Mouse (Mus musculus) mouse embryonic stem cell (cell line): Measurements from ENCODE around the gene Rab3gap1.

Experiments used
- in situ Hi-C, 2 experiments: fragments of 300-500 bp; cut with MboI; formaldehyde crosslinking; loops; 1 replicate in 1 of 2; 3 replicates in 1 of 2; pipeline ENCODE4 v1.14.3; 2019 to 2020; ENCODE audit warnings: low sequenced_read_pairs in 2 of 2, low pct_unique_long_range_greater_than_20kb in 1 of 2, mixed read lengths in 1 of 2; ENCODE audit not compliant: unreplicated experiment in 1 of 2

Rab3gap1 gene

GRCm38 (mm10) chr1:127868300-127869261 is at the start of gene Rab3gap1:
TSS of gene Rab3gap1 (plus strand) at chr1:127868773.
- in situ Hi-C loops = no loop called here

GRCm38 (mm10) chr1:127827325-127827724 is 41.2 kb upstream of the Rab3gap1 start:
- in situ Hi-C loops = no loop called here

DNA sequence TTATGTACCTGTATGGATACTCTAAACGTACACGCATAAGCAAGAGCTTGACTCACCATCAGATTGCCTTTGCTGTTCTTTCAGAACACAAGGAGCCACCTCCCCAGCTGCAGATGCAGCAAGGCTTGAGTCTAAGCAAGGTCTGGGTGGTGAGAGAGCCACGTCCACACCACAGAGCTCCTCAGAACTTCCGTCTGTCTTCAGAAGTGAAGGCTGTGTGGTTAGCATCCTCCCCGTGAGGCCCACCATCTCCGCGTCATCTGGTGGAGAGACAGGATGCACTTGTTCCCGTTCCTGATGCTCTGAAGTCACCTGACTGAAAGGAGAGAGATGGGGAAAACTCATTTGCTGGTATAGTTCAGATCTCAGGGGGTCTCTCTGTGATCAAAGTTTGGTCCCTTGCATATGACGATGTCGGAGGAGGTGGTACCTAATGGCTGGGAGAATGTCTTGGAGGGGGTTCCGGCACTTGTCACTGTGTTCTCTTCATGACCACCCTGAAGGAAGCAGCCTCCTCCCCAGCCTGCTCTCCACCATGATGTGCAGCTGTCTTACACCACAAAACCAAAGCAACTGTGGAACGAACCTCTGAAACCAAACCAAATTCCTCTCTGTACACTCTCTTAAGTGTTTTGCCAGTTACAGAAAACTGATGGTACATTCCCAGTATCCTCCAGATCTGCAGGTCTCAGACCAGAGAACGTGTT is 38.2 kb upstream of the Rab3gap1 start:
- in situ Hi-C loops = no loop called here

DNA sequence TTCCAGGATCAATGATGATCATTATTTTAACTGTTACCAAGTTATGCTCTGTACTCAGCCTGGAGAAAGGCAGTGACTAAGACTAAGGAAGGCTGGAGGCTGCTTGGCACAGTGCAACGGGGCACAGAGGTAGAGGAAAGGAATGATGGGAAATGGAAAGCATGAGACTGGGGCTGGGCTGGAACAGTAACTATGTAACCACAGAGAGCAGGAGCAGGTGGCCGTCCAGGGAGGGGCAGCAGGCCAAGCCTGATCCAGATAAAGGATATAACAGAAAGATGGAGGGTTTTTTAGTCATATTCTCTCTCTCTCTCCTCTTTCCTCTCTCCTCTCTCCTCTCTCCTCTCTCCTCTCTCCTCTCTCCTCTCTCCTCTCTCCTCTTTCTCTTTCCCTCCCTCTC is 34.9 kb upstream of the Rab3gap1 start:
- in situ Hi-C loops = no loop called here

- in situ Hi-C loops = no loop called here
These were observed 34.4 kb upstream of the Rab3gap1 start for GRCm38 (mm10) chr1:127834202-127834601.

GRCm38 (mm10) chr1:127836619-127837018 is 32.0 kb upstream of the Rab3gap1 start:
- in situ Hi-C loops = no loop called here

GRCm38 (mm10) chr1:127838602-127839001 is 30.0 kb upstream of the Rab3gap1 start:
- in situ Hi-C loops = no loop called here

DNA sequence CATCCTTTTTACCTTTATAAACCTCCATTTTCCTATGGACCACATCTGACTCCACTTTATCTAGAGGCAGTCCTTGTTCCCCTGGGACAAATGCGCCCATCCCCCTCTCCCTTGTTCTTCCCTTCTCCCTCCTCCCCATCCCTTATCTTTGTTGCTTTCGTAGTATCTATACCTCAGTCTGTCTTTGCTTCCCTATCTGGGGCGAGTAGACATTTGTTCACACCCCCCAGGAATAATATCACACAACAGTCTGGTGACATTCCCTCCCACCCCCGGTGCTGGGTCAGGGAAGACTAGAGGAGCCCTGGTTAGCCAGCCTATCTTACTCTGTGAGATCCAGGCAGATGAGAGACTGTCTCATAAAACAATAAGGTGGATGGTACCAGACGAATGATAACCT is 23.1 kb upstream of the Rab3gap1 start:
- in situ Hi-C loops = no loop called here

DNA sequence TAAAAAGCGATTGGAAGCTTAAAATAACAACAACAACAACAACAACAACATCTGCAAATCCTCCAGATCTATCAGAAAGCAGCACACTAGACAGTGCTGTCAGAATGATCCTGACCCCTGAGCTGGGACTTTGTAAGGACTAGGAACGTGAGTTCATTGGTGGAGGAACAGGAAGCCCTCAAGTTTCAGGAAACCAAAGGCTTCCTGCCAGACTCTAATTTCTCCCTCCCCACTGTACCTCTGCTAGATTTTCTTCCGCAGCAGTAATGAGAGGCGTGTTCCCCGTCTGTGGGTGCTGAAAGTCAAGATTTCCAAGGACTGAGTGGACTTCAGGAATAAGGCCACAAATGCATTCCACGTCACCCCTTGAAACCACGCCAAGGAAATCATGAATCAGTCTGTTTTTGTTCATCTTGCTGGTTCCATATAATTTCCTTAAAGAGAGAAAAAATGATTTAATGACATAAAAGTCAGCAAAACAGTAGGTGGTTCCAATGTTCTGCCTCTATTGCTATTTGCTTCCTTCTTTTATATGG is 18.4 kb upstream of the Rab3gap1 start:
- in situ Hi-C loops = no loop called here

GRCm38 (mm10) chr1:127854486-127855222 is 13.9 kb upstream of the Rab3gap1 start, which contains the start of gene Map3k19:
TSS of gene Map3k19 (minus strand) at chr1:127855031.
- in situ Hi-C loops = no loop called here

DNA sequence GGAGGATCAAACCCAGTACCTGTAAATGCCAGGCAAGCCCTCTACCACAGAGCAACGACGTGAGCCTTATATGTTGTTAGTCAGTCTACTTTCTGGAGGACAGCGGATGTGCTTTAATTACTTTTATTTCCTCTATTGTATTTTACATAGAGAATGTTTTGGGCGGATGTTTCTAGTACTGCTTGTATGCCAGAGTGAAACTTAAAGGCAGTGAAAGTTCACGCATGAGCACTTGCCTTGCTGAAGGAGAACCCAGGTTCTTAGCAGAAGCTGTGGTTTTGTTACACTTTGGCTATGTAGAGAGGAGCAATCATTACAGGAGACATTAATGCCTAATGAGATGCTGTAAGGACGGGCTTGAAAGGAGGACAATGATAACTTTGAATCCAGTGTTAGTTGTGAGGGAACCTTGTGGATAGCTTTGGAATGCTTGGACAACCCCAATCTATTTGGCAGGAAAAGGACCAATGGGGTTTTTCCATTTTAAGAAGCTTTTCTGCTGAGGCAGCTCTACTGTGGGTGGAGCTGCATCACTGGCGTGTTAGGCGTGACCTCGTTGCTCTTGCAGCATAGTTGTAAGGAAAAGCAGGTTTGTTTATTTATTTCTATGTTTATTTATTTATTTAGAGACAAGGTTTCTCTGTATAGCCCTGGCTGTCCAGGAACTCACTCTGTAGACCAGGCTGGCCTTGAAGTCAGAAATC is 9.5 kb upstream of the Rab3gap1 start:
- in situ Hi-C loops = no loop called here

GRCm38 (mm10) chr1:127859799-127860400 is 8.7 kb upstream of the Rab3gap1 start:
- in situ Hi-C loops = no loop called here

DNA sequence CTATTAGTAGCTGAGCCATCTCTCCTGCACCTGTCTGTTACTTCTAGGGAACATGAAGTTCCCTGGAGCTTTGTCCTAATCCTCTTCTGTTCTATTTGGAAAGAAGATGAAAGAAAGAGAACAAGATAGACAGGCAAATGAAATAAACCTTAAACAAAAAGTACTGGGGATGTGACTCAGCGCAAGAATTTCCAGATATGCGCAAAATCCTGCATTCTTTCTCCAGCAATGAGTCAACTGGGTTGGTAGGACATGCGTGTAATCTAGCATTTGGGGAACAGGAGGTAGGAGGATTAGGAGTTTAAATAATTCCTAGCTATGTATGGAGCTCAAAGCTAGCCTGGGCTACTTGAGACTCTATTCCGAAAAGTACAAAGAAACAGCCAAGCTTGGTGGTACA is 8.1 kb upstream of the Rab3gap1 start:
- in situ Hi-C loops = no loop called here

DNA sequence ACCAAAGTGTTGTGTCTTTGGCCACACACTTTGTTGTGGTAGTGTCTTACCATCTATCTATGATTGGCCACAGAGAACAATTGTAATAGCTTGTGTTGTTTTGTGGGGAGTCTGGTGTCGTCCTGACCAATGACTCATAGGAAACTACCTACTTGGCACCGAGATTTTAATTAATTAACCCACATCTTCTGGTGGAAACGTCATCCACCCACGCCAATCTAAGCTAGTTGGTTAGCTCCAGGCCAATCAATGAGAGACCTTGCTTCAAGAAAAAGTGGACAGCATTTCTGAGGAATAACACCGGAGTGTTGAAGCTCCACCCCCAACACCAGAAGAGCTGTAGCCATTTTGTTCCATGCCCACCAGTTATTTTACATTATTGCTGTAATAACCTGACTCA is 6.7 kb upstream of the Rab3gap1 start:
- in situ Hi-C loops = no loop called here

DNA sequence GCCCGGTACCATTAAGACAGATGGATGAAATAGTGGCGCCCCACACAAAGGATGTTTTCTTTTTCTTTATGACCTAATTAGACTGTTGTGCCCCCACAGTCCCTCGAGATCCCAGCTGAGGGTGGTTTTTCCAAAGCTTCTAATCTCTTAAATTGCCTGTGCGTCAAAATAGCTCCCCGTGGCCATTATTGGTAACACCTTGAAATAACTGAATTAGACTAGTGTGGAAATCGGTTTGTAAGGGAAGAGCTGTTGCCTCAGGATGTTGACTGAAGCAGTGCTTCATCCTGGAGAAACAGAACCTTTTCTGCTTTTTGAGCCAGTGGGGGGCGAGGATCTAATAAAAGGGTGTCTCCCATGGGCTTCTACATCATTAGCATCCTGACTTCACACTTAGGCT is 4.8 kb upstream of the Rab3gap1 start:
- in situ Hi-C loops = no loop called here

DNA sequence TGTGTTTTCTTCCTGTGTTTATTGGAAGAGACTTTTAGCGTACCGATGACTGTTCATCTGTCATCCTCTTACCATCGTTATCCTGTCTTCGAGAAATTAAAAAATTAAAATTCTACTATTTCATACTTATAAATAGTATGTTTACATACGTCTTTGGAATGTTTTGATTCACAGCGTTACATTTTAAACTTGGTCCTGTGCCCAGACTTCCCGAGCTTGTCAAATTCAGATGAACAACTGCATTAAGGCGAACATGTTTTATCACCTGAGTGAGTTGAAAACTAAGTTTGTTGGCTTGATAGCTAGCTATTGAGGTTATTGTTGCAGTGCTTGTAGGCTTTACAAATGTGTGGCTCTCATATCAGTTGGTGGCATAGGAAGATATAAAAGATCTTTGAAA is 703 bp downstream of the Rab3gap1 start:
- in situ Hi-C loops = no loop called here

GRCm38 (mm10) chr1:127899401-127899800 is 30.8 kb downstream of the Rab3gap1 start:
- in situ Hi-C loops = no loop called here
